Mouse (Mus musculus) CH12F3 (cell line): ENCODE measurements around the gene Nfkbil1.

Experiments
- in situ Hi-C: fragments of 300-500 bp; cut with MboI; formaldehyde crosslinking; loops from 2 replicates; pipeline ENCODE4 v1.14.3; 2020; ENCODE audit warnings: low sequenced_read_pairs

Nfkbil1 gene

GRCm38 (mm10) chr17:35187345-35187744 lies 48.2 kb downstream of the Nfkbil1 start:
- in situ Hi-C loops, result no loop called here

DNA sequence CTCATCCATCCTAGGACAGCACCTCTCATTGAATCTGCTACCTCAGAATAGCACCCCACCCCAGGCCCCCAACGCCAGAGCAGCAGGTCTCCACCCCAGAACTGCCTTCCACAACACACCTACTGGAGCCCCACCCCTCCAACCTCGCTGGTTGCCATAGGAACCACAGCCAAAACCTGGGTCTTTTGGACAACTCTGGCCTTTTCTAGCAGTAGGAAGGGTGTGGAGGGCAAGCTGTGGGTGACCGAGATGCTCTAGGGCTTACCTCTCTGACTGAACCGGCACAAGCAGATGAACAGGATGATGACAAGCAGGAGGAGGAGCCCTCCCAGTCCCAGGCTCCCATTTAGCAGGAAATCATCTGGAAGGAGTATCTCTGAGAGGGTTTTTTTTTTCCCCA lies 48.9 kb downstream of the Nfkbil1 start:
- in situ Hi-C loops, result no loop called here

DNA sequence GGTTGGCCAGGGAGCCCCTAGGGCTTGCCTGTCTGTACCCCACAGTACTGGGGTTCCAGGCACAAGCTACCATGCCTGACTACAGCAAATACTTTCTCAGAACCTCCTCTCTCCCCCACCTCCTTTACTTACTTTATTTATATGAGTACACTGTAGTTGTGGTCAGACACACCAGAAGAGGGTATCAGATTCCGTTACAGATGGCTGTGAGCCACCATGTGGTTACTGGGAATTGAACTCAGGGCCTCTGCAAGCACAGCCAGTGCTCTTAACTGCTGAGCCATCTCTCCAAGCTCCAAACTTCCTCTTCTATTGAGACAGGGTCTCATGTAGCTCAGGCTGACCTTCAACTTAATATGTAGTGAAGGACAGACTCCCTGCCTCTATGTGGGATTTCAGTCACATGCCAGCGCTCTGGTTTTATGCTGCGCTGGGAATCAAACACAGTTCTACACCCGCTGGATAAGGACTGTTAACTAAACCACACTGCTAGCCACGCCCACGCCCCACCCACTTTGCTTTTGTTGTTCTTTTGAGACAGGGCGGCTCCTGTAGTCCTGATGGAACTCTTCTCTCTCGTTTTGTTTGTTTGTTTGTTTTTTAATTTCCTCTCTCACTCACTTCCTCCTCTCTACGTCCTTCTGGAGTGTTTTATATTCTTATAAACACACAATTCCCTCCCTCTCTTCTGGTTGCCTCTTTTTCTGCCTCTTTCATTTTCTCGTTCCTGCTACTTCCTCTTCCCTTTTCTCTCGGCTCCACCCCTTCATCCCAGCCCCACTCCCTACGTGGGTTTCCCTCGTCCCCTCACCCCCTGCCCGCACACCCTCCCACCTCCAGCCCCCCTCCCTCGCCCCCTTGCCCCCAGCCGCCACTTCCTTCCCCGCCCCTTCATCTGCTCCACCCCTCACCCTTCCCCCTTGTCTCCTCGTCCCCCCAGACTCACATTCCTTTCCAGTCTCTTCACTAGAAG lies 49.7 kb downstream of the Nfkbil1 start:
- in situ Hi-C loops, result no loop called here

DNA sequence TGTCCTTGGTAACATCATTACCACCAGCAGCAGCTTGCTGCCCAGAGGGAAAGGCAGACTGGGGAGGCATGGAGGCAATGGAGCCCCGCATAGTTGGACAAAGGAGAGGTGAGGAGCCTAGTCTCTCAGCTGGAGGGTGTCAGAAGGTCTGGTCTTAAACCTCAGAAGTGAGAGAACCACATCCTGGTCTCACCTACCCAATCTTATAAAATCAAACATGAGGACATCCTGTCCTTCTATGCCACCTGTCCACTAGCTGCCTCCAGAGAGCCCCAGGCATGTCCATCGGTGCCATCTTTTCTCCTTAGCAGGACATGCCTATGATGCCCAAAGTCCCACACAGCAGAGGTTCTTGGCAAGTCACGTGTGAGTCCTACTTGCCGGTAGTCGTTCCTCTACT lies 55.5 kb downstream of the Nfkbil1 start:
- in situ Hi-C loops, result no loop called here

DNA sequence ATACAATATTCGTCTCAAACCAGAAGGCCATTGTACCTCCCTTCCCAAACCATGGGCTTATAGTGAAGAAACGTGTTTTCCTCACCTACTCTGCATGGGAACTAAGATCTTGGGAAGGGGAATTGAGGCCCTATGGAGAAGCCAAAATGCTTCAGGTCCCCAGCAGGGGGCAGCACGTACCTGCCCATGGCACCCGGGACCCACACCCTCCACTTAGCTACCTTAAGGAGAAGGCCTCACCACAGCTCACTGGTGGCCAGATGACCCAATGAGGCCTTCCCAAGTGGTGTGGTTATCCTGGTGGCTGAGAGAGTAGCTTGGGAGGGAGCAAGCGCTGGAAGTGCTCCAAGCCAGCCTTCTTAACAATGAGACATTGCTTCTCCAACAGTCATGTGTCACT lies 57.1 kb downstream of the Nfkbil1 start:
- in situ Hi-C loops, result no loop called here

- in situ Hi-C loops, result no loop called here
Observed at GRCm38 (mm10) chr17:35175968-35176367, 59.6 kb downstream of the Nfkbil1 start, which contains the start of gene Aif1. TSS of gene Aif1 (minus strand) at chr17:35176068.

DNA sequence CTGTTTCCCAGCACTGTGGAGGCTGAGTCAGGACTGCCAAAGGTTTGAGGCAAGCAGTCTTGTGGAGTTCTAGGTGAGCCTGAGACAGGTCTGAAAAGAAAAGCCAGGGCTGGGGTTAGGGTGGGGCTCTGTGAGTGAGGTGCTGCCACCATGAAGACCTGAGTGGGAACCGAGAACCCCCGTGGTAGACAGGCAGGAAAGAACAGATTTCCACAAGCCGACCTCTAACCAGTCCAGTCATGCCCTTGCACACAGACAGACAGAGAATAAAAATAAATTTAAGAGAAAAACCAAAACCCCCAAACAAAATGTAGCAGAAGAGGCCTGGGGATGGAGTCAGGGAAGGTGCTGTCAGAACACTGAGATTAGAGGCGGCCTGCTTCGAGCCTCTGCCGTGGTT lies 60.2 kb downstream of the Nfkbil1 start:
- in situ Hi-C loops, result no loop called here

GRCm38 (mm10) chr17:35174201-35174977 lies 61.2 kb downstream of the Nfkbil1 start:
- in situ Hi-C loops, result no loop called here

DNA sequence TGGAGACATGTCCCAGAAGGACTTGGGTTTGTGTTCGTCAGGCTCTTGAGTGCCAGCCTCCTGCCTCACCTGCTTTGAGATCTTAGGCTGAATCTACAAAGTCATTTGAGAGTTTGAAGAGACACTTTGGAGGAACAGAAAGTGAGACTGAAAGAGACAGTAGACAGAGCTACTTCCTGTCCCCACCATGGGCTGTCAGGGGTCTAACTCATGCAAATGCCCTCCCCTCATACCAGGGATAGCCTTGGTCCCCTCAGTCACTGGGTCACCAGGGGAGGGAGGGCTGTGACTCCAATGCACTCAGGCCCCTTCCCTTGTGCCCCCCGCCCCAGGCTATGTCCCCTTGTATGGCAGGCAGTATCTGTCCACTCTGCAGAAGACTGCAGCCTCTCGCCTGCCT lies 62.3 kb downstream of the Nfkbil1 start:
- in situ Hi-C loops, result no loop called here

DNA sequence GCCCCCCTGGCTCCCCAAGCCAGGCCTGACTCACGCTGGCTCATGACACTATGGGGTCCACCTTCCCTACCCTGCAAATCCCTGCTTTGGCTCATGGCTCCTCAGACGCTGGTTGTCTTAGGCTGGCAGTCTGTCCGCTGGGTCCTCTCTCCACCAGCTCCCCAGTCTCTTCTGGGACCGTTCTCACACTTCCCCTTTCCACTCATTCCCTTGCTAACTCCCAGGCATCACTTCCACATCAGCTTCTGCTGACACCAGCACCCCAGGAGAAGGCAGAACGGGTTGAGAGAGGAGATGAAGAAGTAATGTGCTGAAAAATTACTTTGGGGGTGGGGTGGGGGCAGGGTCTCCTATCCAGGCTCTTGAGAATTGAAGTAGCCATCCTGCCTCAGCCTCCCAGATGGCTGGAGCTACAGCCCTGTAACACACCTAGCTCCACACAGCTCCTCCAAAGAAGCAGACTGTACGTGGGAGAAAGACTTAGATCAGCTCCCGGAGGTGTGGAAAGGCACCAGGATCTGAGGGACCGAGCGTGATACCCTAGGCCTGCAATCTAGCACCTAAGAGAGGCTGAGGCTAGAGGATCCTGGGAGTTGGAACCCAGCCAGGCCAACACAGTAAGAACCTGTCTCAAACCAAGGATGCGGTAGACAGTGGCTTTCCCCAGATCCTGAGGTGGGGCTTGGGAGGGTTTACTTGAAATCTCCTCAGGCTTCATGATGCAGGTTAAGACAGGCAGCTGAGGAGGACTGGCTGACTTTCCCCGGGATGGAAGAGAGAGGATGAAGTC lies 63.0 kb downstream of the Nfkbil1 start:
- in situ Hi-C loops, result no loop called here
